Mouse (Mus musculus) heart, embryonic 10.5 days (tissue): Measurements from ENCODE around the gene Stap1. TPM values are rescaled to one million over a fixed set of nuclear protein-coding genes. Genes with fewer than 3 reads are reported as not detected.

Experiments
- polyA plus RNA-seq: library from polyadenylated mRNA; unstranded; fragments of >200 nt; fragmentation: Nextera tagmentation; extraction: Ambion mirVana; gene quantifications from 2 replicates; pipeline ENCODE4 v1.2.1, GENCODE M21; 2016

Gene Stap1
- polyA plus RNA-seq, 1 experiment from 2014 or later: 0.23 TPM

Other genes with a start within 250 kb of the Stap1 start
- gene Cenpc1, start 6.2 kb upstream of the Stap1 start, polyA plus RNA-seq: 28.7 and 28.8 TPM in 2 replicates
- 13.1 and 13.3 TPM in 2 replicates for gene Uba6, start 101.1 kb downstream of the Stap1 start, polyA plus RNA-seq
- not detected in 2 replicates for gene Gnrhr, start 126.2 kb downstream of the Stap1 start, polyA plus RNA-seq
- gene Tmprss11c, start 217.6 kb downstream of the Stap1 start, polyA plus RNA-seq: not detected in 2 replicates